Mouse (Mus musculus) kidney, adult 2 months (tissue): ENCODE data around the gene Eri3.

Experiments
- CTCF ChIP-seq: fragments of 200-500 bp; conservative IDR thresholded peaks from 2 replicates; pipeline ENCODE4 v1.5.1; 2011; ENCODE audit warnings: low read depth, mild to moderate bottlenecking, control low read depth, low read length, moderate library complexity, mixed read lengths; ENCODE audit not compliant: insufficient read depth, insufficient read length
- POLR2A ChIP-seq: fragments of 200-500 bp; IDR thresholded peaks from one replicate; pipeline ENCODE4 v1.6.1; 2011; ENCODE audit warnings: low read depth, low read length, control low read depth

DNA sequence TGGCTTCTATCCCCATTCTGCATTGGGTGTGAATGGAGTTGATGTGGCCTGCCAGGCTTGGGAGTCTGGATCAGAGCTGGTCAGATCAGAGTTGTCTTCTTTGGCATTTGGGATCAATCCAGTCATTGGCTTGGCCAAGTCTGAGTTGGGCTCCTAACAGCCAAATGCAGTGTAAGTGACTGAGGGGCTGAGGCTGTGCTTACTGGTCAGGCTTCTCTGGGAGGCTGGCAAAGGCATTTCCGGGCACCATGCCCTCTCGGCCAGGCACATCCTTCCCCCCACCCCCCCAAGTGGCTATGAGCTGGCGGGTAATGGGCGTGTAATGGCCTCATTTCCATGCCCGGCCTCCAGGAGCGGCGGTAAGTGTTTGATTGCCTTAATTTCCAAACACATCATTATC, 115.4 kb downstream of the Eri3 start:
- TF ChIP-seq CTCF (no peak), POLR2A (no peak)
